Mouse (Mus musculus): ENCODE results near the gene Zfp358. TPM values are rescaled to one million over a fixed set of nuclear protein-coding genes. Genes with fewer than 3 reads are reported as not detected.

Zfp358 gene
- total RNA-seq, 1 experiment: 7.1 TPM

- Histone ChIP-seq H3K9me3 (ENCODE audit: control insufficient read depth, insufficient read depth, low read depth, low read length) (no peaks in the 10 kb centered on the region), H3K4me3 (ENCODE audit: insufficient read depth in 1 of 2, low read depth in 1 of 2, low read length in 2 of 2, poor library complexity in 1 of 2, severe bottlenecking in 1 of 2) (peak overlapping the region; percentile 66 to 76), H3K4me1 (ENCODE audit: control insufficient read depth in 2 of 2, insufficient read depth in 2 of 2, low read length in 2 of 2, poor library complexity in 1 of 2) (peaks cover 2 to 7% of the 10 kb centered on the region in 2 experiments; a peak in 2 of 4 replicates), H3K36me3 (ENCODE audit: control insufficient read depth, insufficient read depth, low read length, poor library complexity, severe bottlenecking) (no peaks in the 10 kb centered on the region; the same call in 1 of the 2 replicates), H3K27ac (ENCODE audit: insufficient read depth, low read depth, low read length, poor library complexity, severe bottlenecking) (no peak overlapping the region; the same call in 1 of the 2 replicates), H3K9ac (ENCODE audit: insufficient read depth, low read depth, low read length, poor library complexity, severe bottlenecking) (peak overlapping the region; percentile 82)
- in situ Hi-C loops (cut with MboI; ENCODE audit: low sequenced_read_pairs in 2 of 2, unreplicated experiment in 2 of 2): no loop called here
- DNase-seq (ENCODE audit: low read depth, low spot score): no peak
- TF ChIP-seq HCFC1 (IDR thresholded peaks at IDR 0.05; ENCODE audit: borderline replicate concordance, insufficient read depth, low read length) (no peak), ZNF384 (IDR thresholded peaks at IDR 0.05; ENCODE audit: low read depth, low read length) (no peak)
Measured at GRCm38 (mm10) chr8:3499751-3500150, 6.8 kb downstream of the Zfp358 start.

- peak; percentile 93 for DNase-seq (ENCODE audit: low read depth, low spot score)
- Histone ChIP-seq H3K9me3 (ENCODE audit: control insufficient read depth, insufficient read depth, low read depth, low read length) (no peaks in the 10 kb centered on the region), H3K4me3 (ENCODE audit: insufficient read depth in 1 of 2, low read depth in 1 of 2, low read length in 2 of 2, poor library complexity in 1 of 2, severe bottlenecking in 1 of 2) (peak within 1 kb of the TSS; percentile 76 to 93), H3K4me1 (ENCODE audit: control insufficient read depth in 2 of 2, insufficient read depth in 2 of 2, low read length in 2 of 2, poor library complexity in 1 of 2) (peaks cover 0 to 7% of the 10 kb centered on the region in 2 experiments; a peak in 2 of 4 replicates), H3K36me3 (ENCODE audit: control insufficient read depth, insufficient read depth, low read length, poor library complexity, severe bottlenecking) (no peaks in the 10 kb centered on the region; the same call in 1 of the 2 replicates), H3K27ac (ENCODE audit: insufficient read depth, low read depth, low read length, poor library complexity, severe bottlenecking) (no peak within 1 kb of the TSS; the same call in 1 of the 2 replicates), H3K9ac (ENCODE audit: insufficient read depth, low read depth, low read length, poor library complexity, severe bottlenecking) (peak within 1 kb of the TSS; percentile 91)
- in situ Hi-C loops (cut with MboI; ENCODE audit: low sequenced_read_pairs in 2 of 2, unreplicated experiment in 2 of 2): no loop called here
- peak; percentile 78 for TF ChIP-seq HCFC1 (IDR thresholded peaks at IDR 0.05; ENCODE audit: borderline replicate concordance, insufficient read depth, low read length)
- no peak for TF ChIP-seq ZNF384 (IDR thresholded peaks at IDR 0.05; ENCODE audit: low read depth, low read length)
Measured at GRCm38 (mm10) chr8:3500235-3501090, 7.5 kb downstream of the Zfp358 start, which contains the start of gene Mcoln1. Mcoln1 (plus strand) TSS chr8:3500457.

GRCm38 (mm10) chr8:3502217-3502616, 9.3 kb downstream of the Zfp358 start:
- no peaks in the 10 kb centered on the region; a peak in 1 of 4 replicates for H3K4me1 ChIP-seq (ENCODE audit: control insufficient read depth in 2 of 2, insufficient read depth in 2 of 2, low read length in 2 of 2, poor library complexity in 1 of 2)
- DNase-seq (ENCODE audit: low read depth, low spot score): no peak
- in situ Hi-C loops (cut with MboI; ENCODE audit: low sequenced_read_pairs in 2 of 2, unreplicated experiment in 2 of 2): no loop called here
- TF ChIP-seq HCFC1 (IDR thresholded peaks at IDR 0.05; ENCODE audit: borderline replicate concordance, insufficient read depth, low read length): no peak
- TF ChIP-seq ZC3H11A (IDR thresholded peaks at IDR 0.05; ENCODE audit: borderline replicate concordance, low read depth, low read length): no peak
- TF ChIP-seq CHD2 (IDR thresholded peaks at IDR 0.05; ENCODE audit: low read depth, low read length): no peak
- no peak for TF ChIP-seq MAFK (IDR thresholded peaks at IDR 0.05; ENCODE audit: insufficient read depth, low read depth, low read length)
- no peak for TF ChIP-seq ZNF384 (IDR thresholded peaks at IDR 0.05; ENCODE audit: low read depth, low read length)
- H3K27ac ChIP-seq (ENCODE audit: insufficient read depth, low read depth, low read length, poor library complexity, severe bottlenecking): no peak overlapping the region
- H3K36me3 ChIP-seq (ENCODE audit: control insufficient read depth, insufficient read depth, low read length, poor library complexity, severe bottlenecking): peaks cover 8% of the 10 kb centered on the region
- H3K9ac ChIP-seq (ENCODE audit: insufficient read depth, low read depth, low read length, poor library complexity, severe bottlenecking): no peak overlapping the region
- H3K9me3 ChIP-seq (ENCODE audit: control insufficient read depth, insufficient read depth, low read depth, low read length): no peaks in the 10 kb centered on the region
- H3K4me3 ChIP-seq (ENCODE audit: insufficient read depth in 1 of 2, low read depth in 1 of 2, low read length in 2 of 2, poor library complexity in 1 of 2, severe bottlenecking in 1 of 2): no peak overlapping the region

GRCm38 (mm10) chr8:3507979-3508754, 15.2 kb downstream of the Zfp358 start:
- DNase-seq (ENCODE audit: low read depth, low spot score): no peak
- H3K4me3 ChIP-seq (ENCODE audit: insufficient read depth in 1 of 2, low read depth in 1 of 2, low read length in 2 of 2, poor library complexity in 1 of 2, severe bottlenecking in 1 of 2): no peak overlapping the region
- in situ Hi-C loops (cut with MboI; ENCODE audit: low sequenced_read_pairs in 2 of 2, unreplicated experiment in 2 of 2): no loop called here
- H3K27ac ChIP-seq (ENCODE audit: insufficient read depth, low read depth, low read length, poor library complexity, severe bottlenecking): no peak overlapping the region
- no peaks in the 10 kb centered on the region for H3K9me3 ChIP-seq (ENCODE audit: control insufficient read depth, insufficient read depth, low read depth, low read length)
- no peaks in the 10 kb centered on the region for H3K4me1 ChIP-seq (ENCODE audit: control insufficient read depth in 2 of 2, insufficient read depth in 2 of 2, low read length in 2 of 2, poor library complexity in 1 of 2)
- no peak overlapping the region for H3K9ac ChIP-seq (ENCODE audit: insufficient read depth, low read depth, low read length, poor library complexity, severe bottlenecking)
- peaks cover 30% of the 10 kb centered on the region for H3K36me3 ChIP-seq (ENCODE audit: control insufficient read depth, insufficient read depth, low read length, poor library complexity, severe bottlenecking)
- TF ChIP-seq ZNF384 (IDR thresholded peaks at IDR 0.05; ENCODE audit: low read depth, low read length): no peak
- no peak for TF ChIP-seq CHD2 (IDR thresholded peaks at IDR 0.05; ENCODE audit: low read depth, low read length)
- TF ChIP-seq ZC3H11A (IDR thresholded peaks at IDR 0.05; ENCODE audit: borderline replicate concordance, low read depth, low read length): no peak
- no peak for TF ChIP-seq HCFC1 (IDR thresholded peaks at IDR 0.05; ENCODE audit: borderline replicate concordance, insufficient read depth, low read length)
- TF ChIP-seq MAFK (IDR thresholded peaks at IDR 0.05; ENCODE audit: insufficient read depth, low read depth, low read length): no peak
